Mouse (Mus musculus): ENCODE data around the gene Rapgef1.

DNA sequence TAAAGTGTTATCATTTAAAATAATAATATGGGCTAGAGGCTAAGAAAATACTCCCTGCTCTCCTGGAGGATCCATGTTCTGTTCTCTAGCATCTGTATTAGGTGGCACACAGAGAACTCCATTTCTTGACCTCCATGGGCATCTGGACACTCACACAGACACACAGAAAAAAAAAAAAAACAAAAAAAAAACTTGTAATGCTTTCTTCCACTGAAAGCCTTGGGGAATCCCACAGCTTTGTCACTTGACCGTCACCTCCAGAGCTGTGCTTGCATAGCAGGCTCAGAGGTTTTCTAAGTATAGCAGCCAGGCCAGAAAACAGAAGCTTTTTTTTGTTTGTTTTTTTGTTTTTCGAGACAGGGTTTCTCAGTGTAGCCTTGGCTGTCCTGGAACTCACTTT lies 72.7 kb downstream of the Rapgef1 start:
- no peak for TF ChIP-seq CTCF (IDR thresholded peaks at IDR 0.05; ENCODE audit: insufficient read depth, low read depth, low read length)
- TF ChIP-seq POLR2A (IDR thresholded peaks at IDR 0.05; ENCODE audit: insufficient read depth, low read depth, low read length), result no peak
